Mouse (Mus musculus): ENCODE data around the gene Exosc3. TPM values are rescaled to one million over a fixed set of nuclear protein-coding genes. Genes with fewer than 3 reads are reported as not detected.

Gene Exosc3
- total RNA-seq, 1 experiment, result 64.5 TPM

DNA sequence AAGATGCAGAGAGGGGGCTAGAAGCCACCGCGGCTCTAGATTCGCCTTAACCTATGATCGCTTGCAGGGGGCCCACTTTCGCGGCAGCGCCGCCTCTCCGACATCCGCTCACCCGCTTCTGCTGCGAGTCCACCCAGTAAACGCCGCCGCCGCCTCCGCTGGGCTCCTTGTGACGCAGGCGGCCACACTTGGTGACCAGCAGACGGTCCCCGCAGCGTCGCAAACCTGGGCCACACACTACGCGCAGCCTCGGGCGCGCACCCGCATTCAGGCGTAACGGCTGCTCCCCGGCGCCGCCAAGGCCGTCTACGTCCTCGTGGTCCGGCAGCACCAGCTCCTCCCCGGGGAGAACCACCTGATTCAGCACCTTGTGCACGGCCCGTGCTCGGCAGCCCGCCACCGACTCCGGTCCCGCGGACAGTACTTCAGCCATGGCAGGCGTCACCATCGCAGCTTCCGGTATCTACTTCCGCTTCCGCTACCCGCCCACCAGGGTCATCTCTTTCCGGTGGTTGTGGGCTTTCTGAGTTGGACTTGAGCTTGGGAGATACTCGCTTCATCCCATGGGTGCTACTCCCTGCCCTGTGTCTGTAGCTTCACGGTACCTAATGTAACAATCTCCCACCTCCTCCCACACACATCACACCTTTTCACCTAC lies 22.2 kb downstream of the Exosc3 start:
- peak overlapping the region; percentile 78 to 80 for H3K4me3 ChIP-seq (ENCODE audit: insufficient read depth in 1 of 2, low read depth in 1 of 2, low read length in 2 of 2, poor library complexity in 1 of 2, severe bottlenecking in 1 of 2)
- peak overlapping the region; percentile 84 for H3K9ac ChIP-seq (ENCODE audit: insufficient read depth, low read depth, low read length, poor library complexity, severe bottlenecking)
- peaks cover 10% of the 10 kb centered on the region; the same call in 1 of the 2 replicates for H3K36me3 ChIP-seq (ENCODE audit: control insufficient read depth, insufficient read depth, low read length, poor library complexity, severe bottlenecking)
- DNase-seq (ENCODE audit: low read depth, low spot score), result peak; percentile 46
- H3K4me1 ChIP-seq (ENCODE audit: control insufficient read depth in 2 of 2, insufficient read depth in 2 of 2, low read length in 2 of 2, poor library complexity in 1 of 2), result peaks cover 4 to 7% of the 10 kb centered on the region in 2 experiments; a peak in 3 of 4 replicates
- no peak overlapping the region for H3K27ac ChIP-seq (ENCODE audit: insufficient read depth, low read depth, low read length, poor library complexity, severe bottlenecking)
- in situ Hi-C loops (cut with MboI; ENCODE audit: low sequenced_read_pairs in 2 of 2, unreplicated experiment in 2 of 2), result no loop called here
- no peaks in the 10 kb centered on the region for H3K9me3 ChIP-seq (ENCODE audit: control insufficient read depth, insufficient read depth, low read depth, low read length)
- TF ChIP-seq HCFC1 (IDR thresholded peaks at IDR 0.05; ENCODE audit: borderline replicate concordance, insufficient read depth, low read length) (peak; percentile 60; the same call in 1 of the 2 replicates), ZNF384 (IDR thresholded peaks at IDR 0.05; ENCODE audit: low read depth, low read length) (no peak)

DNA sequence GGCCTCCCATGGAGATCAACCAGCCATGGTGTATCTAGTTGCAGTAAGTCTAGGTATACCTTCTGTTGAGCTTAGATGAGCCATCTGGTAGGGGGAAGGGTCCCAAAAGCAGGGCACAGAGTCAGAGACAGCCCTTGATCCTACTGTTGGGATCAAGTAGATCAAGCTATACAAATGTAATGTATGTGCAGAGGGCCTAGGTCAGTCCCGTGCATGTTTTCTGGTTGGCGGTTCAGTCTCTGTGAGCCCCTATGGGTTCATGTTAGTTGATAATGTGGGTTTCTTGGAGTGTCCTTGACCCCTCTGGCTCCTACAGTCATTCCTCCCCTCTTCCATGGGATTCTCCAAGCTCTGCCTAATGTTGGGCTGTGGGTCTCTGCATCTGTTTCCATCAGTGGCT lies 31.5 kb downstream of the Exosc3 start:
- Histone ChIP-seq H3K4me3 (ENCODE audit: insufficient read depth in 1 of 2, low read depth in 1 of 2, low read length in 2 of 2, poor library complexity in 1 of 2, severe bottlenecking in 1 of 2) (no peak overlapping the region), H3K4me1 (ENCODE audit: control insufficient read depth in 2 of 2, insufficient read depth in 2 of 2, low read length in 2 of 2, poor library complexity in 1 of 2) (no peaks in the 10 kb centered on the region; a peak in 1 of 4 replicates), H3K36me3 (ENCODE audit: control insufficient read depth, insufficient read depth, low read length, poor library complexity, severe bottlenecking) (peaks cover 10% of the 10 kb centered on the region), H3K27ac (ENCODE audit: insufficient read depth, low read depth, low read length, poor library complexity, severe bottlenecking) (no peak overlapping the region), H3K9me3 (ENCODE audit: control insufficient read depth, insufficient read depth, low read depth, low read length) (no peaks in the 10 kb centered on the region), H3K9ac (ENCODE audit: insufficient read depth, low read depth, low read length, poor library complexity, severe bottlenecking) (no peak overlapping the region)
- TF ChIP-seq CHD2 (IDR thresholded peaks at IDR 0.05; ENCODE audit: low read depth, low read length) (no peak), HCFC1 (IDR thresholded peaks at IDR 0.05; ENCODE audit: borderline replicate concordance, insufficient read depth, low read length) (no peak), MAFK (IDR thresholded peaks at IDR 0.05; ENCODE audit: insufficient read depth, low read depth, low read length) (no peak), ZNF384 (IDR thresholded peaks at IDR 0.05; ENCODE audit: low read depth, low read length) (no peak), ZC3H11A (IDR thresholded peaks at IDR 0.05; ENCODE audit: borderline replicate concordance, low read depth, low read length) (no peak)
- DNase-seq (ENCODE audit: low read depth, low spot score), result no peak
- in situ Hi-C loops (cut with MboI; ENCODE audit: low sequenced_read_pairs in 2 of 2, unreplicated experiment in 2 of 2), result no loop called here

DNA sequence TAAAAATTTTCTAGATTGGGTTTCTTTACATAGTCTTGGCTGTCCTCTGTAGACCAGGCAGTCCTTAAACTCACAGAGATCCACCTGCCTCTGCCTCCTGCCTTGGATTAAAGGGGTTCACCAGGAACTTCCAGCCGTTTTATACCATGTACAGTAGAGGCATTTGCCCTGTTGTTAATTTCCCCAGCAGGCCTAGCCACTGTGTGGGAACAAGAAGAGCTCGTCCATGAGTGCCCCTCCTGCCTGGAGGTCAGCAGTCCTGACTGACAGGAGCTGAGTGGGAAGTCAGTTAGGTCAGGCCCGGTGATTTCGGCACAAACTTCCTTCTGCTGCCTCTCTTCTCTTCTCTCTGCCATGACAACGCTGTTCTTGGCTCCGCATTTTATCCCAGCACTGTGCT lies 33.9 kb downstream of the Exosc3 start:
- no peak for DNase-seq (ENCODE audit: low read depth, low spot score)
- Histone ChIP-seq H3K4me1 (ENCODE audit: control insufficient read depth in 2 of 2, insufficient read depth in 2 of 2, low read length in 2 of 2, poor library complexity in 1 of 2) (no peaks in the 10 kb centered on the region; a peak in 1 of 4 replicates), H3K4me3 (ENCODE audit: insufficient read depth in 1 of 2, low read depth in 1 of 2, low read length in 2 of 2, poor library complexity in 1 of 2, severe bottlenecking in 1 of 2) (no peak overlapping the region), H3K27ac (ENCODE audit: insufficient read depth, low read depth, low read length, poor library complexity, severe bottlenecking) (no peak overlapping the region), H3K36me3 (ENCODE audit: control insufficient read depth, insufficient read depth, low read length, poor library complexity, severe bottlenecking) (peaks cover 9% of the 10 kb centered on the region), H3K9me3 (ENCODE audit: control insufficient read depth, insufficient read depth, low read depth, low read length) (no peaks in the 10 kb centered on the region), H3K9ac (ENCODE audit: insufficient read depth, low read depth, low read length, poor library complexity, severe bottlenecking) (no peak overlapping the region)
- in situ Hi-C loops (cut with MboI; ENCODE audit: low sequenced_read_pairs in 2 of 2, unreplicated experiment in 2 of 2), result no loop called here
- no peak for TF ChIP-seq ZNF384 (IDR thresholded peaks at IDR 0.05; ENCODE audit: low read depth, low read length)
- TF ChIP-seq MAFK (IDR thresholded peaks at IDR 0.05; ENCODE audit: insufficient read depth, low read depth, low read length), result no peak
- TF ChIP-seq HCFC1 (IDR thresholded peaks at IDR 0.05; ENCODE audit: borderline replicate concordance, insufficient read depth, low read length), result no peak

DNA sequence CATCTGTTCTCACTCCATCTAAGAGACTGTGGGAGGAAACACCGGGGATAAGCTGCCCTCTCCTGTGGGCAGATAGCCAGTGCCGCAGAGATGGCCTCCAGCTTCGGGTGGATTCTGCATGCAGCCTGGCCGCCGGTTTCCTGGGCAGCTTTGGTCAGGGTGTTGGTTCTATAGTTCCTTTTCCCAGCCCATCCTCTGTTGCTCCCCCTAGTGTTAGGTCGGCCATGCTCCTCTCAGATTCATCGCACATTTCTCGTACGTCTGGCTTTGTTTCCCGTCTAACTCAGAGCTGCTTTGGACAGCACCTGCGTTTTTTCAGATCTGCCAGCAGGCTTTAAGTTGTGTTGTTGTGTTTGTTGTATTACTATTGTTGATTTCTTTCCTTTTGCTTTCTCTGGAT lies 34.5 kb downstream of the Exosc3 start:
- in situ Hi-C loops (cut with MboI; ENCODE audit: low sequenced_read_pairs in 2 of 2, unreplicated experiment in 2 of 2), result no loop called here
- H3K9ac ChIP-seq (ENCODE audit: insufficient read depth, low read depth, low read length, poor library complexity, severe bottlenecking), result no peak overlapping the region
- peak; percentile 60 for DNase-seq (ENCODE audit: low read depth, low spot score)
- H3K4me1 ChIP-seq (ENCODE audit: control insufficient read depth in 2 of 2, insufficient read depth in 2 of 2, low read length in 2 of 2, poor library complexity in 1 of 2), result no peaks in the 10 kb centered on the region; a peak in 1 of 4 replicates
- no peak overlapping the region for H3K27ac ChIP-seq (ENCODE audit: insufficient read depth, low read depth, low read length, poor library complexity, severe bottlenecking)
- TF ChIP-seq ZNF384 (IDR thresholded peaks at IDR 0.05; ENCODE audit: low read depth, low read length) (0 out of 2 replicates have a peak, but pooled peaks have one; percentile 13), ZC3H11A (IDR thresholded peaks at IDR 0.05; ENCODE audit: borderline replicate concordance, low read depth, low read length) (no peak)
- no peaks in the 10 kb centered on the region for H3K9me3 ChIP-seq (ENCODE audit: control insufficient read depth, insufficient read depth, low read depth, low read length)
- H3K36me3 ChIP-seq (ENCODE audit: control insufficient read depth, insufficient read depth, low read length, poor library complexity, severe bottlenecking), result peaks cover 9% of the 10 kb centered on the region
- no peak overlapping the region for H3K4me3 ChIP-seq (ENCODE audit: insufficient read depth in 1 of 2, low read depth in 1 of 2, low read length in 2 of 2, poor library complexity in 1 of 2, severe bottlenecking in 1 of 2)

DNA sequence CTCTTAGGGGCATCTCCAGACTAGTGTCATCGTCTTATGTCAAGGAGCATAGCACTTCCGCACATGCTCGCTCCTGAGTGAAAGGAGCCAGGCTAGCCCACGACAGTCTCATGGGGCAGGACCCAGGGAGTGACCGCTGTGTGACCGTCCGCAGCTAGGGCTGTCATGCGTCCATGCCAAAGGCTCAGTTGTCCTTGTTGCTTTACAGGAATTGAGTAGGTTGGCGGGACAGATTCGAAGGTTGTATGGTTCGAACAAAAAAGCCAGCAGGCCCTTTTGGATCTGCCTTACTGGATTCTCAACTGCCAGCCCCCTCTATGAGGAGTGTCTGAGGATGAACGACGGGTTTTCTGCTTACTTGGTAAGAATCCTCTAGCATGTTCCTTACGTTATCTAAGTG lies 37.0 kb downstream of the Exosc3 start:
- DNase-seq (ENCODE audit: low read depth, low spot score), result no peak
- no peak overlapping the region for H3K4me3 ChIP-seq (ENCODE audit: insufficient read depth in 1 of 2, low read depth in 1 of 2, low read length in 2 of 2, poor library complexity in 1 of 2, severe bottlenecking in 1 of 2)
- H3K36me3 ChIP-seq (ENCODE audit: control insufficient read depth, insufficient read depth, low read length, poor library complexity, severe bottlenecking), result peaks cover 13% of the 10 kb centered on the region
- no peak overlapping the region for H3K27ac ChIP-seq (ENCODE audit: insufficient read depth, low read depth, low read length, poor library complexity, severe bottlenecking)
- H3K9me3 ChIP-seq (ENCODE audit: control insufficient read depth, insufficient read depth, low read depth, low read length), result no peaks in the 10 kb centered on the region
- in situ Hi-C loops (cut with MboI; ENCODE audit: low sequenced_read_pairs in 2 of 2, unreplicated experiment in 2 of 2), result no loop called here
- no peak overlapping the region for H3K9ac ChIP-seq (ENCODE audit: insufficient read depth, low read depth, low read length, poor library complexity, severe bottlenecking)
- TF ChIP-seq ZNF384 (IDR thresholded peaks at IDR 0.05; ENCODE audit: low read depth, low read length) (no peak), MAFK (IDR thresholded peaks at IDR 0.05; ENCODE audit: insufficient read depth, low read depth, low read length) (no peak), ZC3H11A (IDR thresholded peaks at IDR 0.05; ENCODE audit: borderline replicate concordance, low read depth, low read length) (no peak), HCFC1 (IDR thresholded peaks at IDR 0.05; ENCODE audit: borderline replicate concordance, insufficient read depth, low read length) (no peak), CHD2 (IDR thresholded peaks at IDR 0.05; ENCODE audit: low read depth, low read length) (no peak)
- no peaks in the 10 kb centered on the region; a peak in 1 of 4 replicates for H3K4me1 ChIP-seq (ENCODE audit: control insufficient read depth in 2 of 2, insufficient read depth in 2 of 2, low read length in 2 of 2, poor library complexity in 1 of 2)
